Mouse (Mus musculus): ENCODE measurements at regions not wholly inside any gene's neighbourhood (a gene's known extent, or its start where the extent isn't known, plus 50 kb on each side); places are given as distances from the start of the nearest gene placed in this dataset.
"Not testable (repeated sequence)": the region's sequence is repeated elsewhere in the genome, so short reads cannot be mapped to it uniquely, and the experiment has no call there.

DNA sequence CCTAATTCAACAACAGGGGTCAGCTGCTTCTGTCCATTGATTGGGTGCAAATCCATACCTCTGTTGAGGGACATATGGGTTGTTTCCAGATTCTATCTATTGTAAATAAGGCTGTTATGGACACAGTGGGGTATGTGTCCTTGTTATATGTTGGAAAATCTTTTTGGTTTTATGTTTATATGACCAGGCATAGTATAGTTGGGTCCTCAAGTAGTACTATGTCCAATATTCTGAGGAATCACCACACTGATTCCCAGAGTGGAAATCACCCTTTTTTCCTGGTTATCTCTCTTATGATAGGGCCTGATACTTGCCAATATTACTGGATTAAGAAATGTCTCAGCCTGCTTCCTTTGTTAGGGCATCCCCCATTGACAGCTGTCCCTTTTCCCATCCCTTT lies 1471.0 kb downstream of the Kcnt2 start:
- no peak for DNase-seq (ENCODE audit: extremely low spot score, low read depth, low spot score)

DNA sequence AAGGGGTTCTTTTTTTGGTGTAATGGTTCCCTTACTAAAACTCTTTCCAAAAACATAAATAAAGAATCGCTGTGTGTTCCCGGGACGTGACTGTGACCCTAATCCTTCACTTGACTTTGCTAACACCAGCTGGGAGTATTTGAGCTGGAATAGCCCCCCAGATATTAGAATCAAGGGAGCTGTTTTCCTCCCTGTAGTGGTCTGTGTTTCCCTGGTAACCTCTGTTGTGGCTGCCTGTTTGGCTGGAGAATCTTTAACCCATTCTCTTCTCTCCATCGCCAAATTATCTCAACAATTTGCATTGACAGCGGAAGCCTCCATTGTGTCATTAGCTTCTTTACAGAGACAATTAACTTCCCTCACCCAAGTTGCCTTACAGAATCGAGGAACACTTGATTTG lies 1471.6 kb downstream of the Kcnt2 start:
- DNase-seq (ENCODE audit: extremely low spot score, low read depth, low spot score) = no peak

DNA sequence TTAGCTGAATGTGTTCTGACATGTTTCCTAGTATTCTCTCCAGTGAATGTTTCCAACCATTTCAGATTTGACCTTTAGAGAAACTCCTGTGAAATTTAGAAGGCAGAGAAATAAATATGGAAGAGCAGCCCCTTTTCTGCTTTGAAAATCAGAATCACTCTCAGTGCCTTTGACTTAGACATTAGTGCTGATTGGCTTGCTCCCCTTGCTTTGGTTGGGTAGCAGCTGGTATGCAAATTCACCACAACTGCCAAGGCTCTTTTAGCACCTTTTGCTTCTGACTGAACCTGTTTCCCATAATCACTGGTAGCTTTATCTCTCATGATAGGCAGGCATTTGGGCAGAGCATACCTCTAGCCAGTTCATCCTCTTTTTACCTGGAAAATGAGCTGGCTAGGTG lies 1495.3 kb downstream of the Kcnt2 start:
- DNase-seq (ENCODE audit: extremely low spot score, low read depth, low spot score) = no peak

DNA sequence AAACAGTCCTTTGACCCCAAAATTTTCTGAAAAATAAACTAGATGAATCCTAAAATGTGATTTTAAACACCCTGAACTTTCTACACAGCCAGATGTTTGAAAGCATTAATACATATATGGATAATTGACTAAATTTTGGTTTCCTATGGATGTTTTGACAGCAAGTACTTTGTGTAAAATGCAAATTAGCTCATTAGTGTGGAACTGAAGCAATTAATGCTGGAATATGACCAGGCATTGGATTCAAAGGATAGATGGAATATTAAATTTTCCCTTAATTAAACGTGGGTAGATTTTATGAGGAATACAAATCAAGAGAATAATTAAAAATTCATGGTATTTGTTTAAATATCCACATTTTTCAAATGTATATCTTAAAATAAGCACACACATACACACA lies 1530.1 kb downstream of the Kcnt2 start:
- DNase-seq (ENCODE audit: extremely low spot score, low read depth, low spot score) = no peak

GRCm38 (mm10) chr1:141783367-141783766 lies 1537.4 kb downstream of the Kcnt2 start:
- no peak for DNase-seq (ENCODE audit: extremely low spot score, low read depth, low spot score)

- no peak for DNase-seq (ENCODE audit: extremely low spot score, low read depth, low spot score)
Observed at GRCm38 (mm10) chr1:141813315-141814158, 1567.6 kb downstream of the Kcnt2 start.

DNA sequence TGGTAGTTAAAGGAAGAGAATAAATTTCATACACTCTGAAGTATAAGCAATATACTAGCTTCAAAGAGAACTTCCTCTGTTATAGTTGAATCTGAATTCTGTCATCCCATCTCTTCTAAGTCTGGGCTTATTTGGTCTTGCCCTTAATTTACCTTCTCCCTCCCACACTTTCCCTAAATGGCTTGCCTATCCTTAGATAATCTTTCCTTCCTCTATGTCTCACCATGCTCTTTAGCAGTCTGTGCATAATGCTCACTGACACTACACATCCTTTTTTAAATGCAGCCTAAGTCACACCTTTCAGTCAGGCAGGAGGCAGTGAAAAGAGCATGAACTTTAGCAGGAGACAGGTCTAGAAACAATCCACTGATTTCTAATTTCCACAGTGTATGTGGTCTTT lies 1585.5 kb downstream of the Kcnt2 start:
- DNase-seq (ENCODE audit: extremely low spot score, low read depth, low spot score) = no peak

DNA sequence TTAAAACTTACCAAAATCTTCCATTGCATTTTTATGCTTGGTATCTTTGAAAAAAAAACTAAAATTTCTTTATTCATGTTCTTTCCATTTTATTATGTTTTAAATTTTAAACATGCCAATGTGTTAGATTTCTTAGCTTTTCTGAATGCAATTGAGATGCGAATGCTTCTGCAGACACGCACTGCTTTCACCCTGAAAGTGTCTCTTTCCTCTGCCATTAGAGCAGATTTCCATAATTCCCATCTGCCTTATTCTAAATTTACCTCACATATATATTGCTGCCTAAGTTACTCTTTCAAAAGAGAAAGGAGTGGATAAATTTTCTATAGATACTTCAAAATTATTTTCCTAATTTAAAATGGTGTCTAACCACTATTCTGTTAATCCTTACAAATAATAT lies 1596.6 kb downstream of the Kcnt2 start:
- DNase-seq (ENCODE audit: extremely low spot score, low read depth, low spot score) = no peak

DNA sequence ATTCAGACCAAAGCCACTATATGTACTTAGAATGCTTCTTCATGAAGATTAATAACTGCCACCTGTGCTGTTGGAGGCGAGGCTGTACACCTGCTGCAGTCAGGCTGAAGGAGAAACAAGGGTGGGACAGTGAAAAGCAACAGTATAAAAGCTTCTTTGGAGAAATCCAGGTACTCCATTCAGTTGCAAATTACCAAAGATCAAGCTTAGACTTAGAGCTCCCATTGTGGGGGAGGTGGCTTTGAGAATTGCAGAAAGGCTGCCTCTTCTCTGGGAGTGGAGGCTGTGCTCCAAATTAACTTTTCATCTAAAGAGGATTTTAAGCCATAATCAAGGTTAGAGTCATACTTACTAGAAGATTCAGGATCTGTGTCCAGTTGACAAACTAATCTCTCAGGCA lies 1607.9 kb downstream of the Kcnt2 start:
- DNase-seq (ENCODE audit: extremely low spot score, low read depth, low spot score) = not testable (repeated sequence)

- DNase-seq (ENCODE audit: extremely low spot score, low read depth, low spot score) = no peak
Observed at GRCm38 (mm10) chr1:141884356-141884755, 1638.4 kb downstream of the Kcnt2 start.

- DNase-seq (ENCODE audit: extremely low spot score, low read depth, low spot score) = no peak
Observed at GRCm38 (mm10) chr1:141897924-141898455, 1652.0 kb downstream of the Kcnt2 start.

- DNase-seq (ENCODE audit: extremely low spot score, low read depth, low spot score) = no peak
Observed at GRCm38 (mm10) chr1:141911714-141912398, 1665.9 kb downstream of the Kcnt2 start.

- DNase-seq (ENCODE audit: extremely low spot score, low read depth, low spot score) = no peak
Observed at GRCm38 (mm10) chr1:141926194-141926593, 1680.2 kb downstream of the Kcnt2 start.

DNA sequence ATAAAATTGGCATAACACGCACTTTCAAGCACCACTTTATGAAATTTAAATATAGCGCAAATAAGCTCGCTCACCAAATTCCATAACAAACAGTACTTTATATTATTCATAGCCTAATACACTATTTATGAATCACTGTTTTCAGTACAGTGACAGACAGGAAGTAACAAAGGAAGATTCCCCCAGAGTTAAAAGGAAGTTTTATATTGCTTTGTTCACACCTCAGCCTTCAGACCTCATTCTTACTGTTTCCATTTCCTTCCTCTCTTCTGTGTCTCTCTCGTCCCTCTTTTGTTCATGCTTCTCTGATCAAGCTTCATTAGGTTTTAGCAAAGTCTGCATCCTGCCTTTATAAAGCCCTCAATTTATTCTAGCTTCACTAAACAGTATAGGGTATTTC lies 1680.8 kb downstream of the Kcnt2 start:
- no peak for DNase-seq (ENCODE audit: extremely low spot score, low read depth, low spot score)

- DNase-seq (ENCODE audit: extremely low spot score, low read depth, low spot score) = no peak
Observed at GRCm38 (mm10) chr1:141948055-141948454, 1692.4 kb upstream of the B3galt2 start.

DNA sequence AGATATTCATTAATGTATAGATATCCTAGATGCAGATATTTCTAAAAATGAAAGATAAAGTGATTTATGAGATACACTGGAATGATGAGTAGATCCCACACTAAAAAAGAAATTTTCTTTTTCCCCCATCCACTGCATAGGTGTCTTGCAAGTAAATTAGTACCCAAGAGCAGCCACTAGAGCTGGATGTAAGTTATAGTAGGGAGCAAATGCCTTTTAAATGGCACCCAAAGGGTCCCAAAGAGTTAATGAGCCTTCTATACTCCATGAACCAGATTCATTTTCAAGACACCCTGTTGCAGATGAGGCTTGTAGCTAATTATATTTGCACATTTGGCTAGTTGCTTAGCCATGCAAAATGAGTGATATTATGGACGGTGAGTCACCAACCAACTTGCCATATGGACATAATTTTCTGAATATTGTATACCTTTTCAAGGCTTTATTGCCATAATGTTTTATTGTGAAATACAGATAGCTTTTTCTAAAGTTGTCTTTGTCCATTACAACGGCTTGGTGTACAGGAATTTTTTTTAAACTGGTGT lies 1686.1 kb upstream of the B3galt2 start:
- no peak for DNase-seq (ENCODE audit: extremely low spot score, low read depth, low spot score)

GRCm38 (mm10) chr1:141961743-141962142 lies 1678.7 kb upstream of the B3galt2 start:
- DNase-seq (ENCODE audit: extremely low spot score, low read depth, low spot score) = peak; percentile 16

DNA sequence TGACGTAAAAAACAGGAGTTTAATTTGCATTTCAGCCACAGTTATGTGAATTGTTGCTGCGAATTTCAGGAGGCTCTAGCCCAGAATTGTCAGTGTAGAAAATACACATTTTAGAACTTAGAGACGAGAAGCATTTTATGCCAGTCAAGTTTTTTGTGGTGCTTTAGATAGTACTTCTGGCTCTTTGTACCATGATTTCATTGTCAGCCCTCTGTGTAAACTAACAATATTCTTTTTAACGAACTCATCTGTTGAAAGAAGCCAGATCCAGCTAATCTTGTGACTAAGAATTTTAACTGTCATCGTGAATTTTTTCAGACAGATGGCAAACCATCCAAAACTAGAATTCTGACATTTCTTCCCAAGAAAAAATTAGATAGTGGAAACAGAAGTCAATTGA lies 1672.3 kb upstream of the B3galt2 start:
- no peak for DNase-seq (ENCODE audit: extremely low spot score, low read depth, low spot score)

GRCm38 (mm10) chr1:141974329-141974728 lies 1666.1 kb upstream of the B3galt2 start:
- no peak for DNase-seq (ENCODE audit: extremely low spot score, low read depth, low spot score)

- no peak for DNase-seq (ENCODE audit: extremely low spot score, low read depth, low spot score)
Observed at GRCm38 (mm10) chr1:141999769-142000168, 1640.7 kb upstream of the B3galt2 start.

DNA sequence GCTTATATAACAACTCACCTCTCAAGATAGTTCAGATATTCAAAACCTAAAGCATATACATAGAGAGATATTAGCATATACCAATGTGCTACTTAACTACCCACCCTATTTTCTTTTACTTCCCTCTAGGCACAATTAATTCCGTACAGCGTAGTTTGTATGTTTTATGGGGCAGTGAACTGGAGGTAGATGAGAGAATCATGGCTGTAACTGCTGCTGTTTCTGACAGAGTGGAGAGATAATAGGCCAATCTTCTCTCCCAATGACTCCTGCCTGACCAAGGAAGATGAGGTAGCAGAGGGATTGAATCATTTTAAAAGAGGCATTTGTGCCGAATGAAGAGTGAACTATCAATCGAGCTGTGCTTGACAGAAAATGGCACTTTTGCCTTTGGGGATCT lies 1640.1 kb upstream of the B3galt2 start:
- DNase-seq (ENCODE audit: extremely low spot score, low read depth, low spot score) = no peak

GRCm38 (mm10) chr1:142006316-142006715 lies 1634.1 kb upstream of the B3galt2 start:
- no peak for DNase-seq (ENCODE audit: extremely low spot score, low read depth, low spot score)
